Mouse (Mus musculus) lung, postnatal 10 days (tissue): Measurements from ENCODE around the gene Trpm5.

Experiments used
- DNase-seq: peaks from one replicate; pipeline ENCODE4 v3.0.0; 2021

Trpm5 gene

DNA sequence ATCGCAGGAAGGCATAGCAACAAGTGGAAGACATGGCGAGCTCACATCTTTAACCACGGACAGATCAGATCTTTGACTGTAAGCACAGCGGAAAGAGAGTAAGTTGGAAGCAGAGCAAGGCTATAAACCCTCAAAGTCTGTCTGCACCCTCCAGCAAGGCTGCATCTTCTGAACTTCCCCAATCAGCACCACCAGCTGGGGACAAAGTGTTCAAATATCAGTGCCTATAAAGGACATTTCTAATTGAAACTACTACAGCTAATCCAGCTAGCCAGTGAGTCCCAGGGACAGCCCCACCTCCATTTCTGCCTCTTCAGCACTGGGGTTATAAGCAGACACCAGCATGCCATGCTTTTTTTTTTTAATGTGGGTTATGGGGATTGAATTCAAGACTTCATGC is 57.1 kb downstream of the Trpm5 start:
- no peak for DNase-seq

DNA sequence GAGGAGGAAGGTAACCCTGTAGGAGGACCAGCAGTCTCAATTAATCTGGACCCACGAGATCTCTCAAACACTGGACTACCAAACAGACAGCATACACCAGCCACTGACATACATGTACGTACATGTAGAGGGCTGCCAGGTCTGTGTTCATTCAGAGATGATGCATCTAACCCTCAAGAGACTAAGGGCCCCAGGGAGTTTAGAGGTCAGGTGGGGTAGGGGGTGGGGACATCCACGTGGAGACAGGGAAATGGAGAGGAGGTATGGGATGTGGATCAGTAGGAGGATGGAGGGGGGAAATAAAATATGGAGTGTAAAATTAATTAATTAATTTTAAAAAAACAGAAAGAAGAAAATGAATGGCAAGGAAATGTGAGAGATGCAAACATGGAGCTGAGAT is 57.7 kb downstream of the Trpm5 start:
- no peak for DNase-seq

DNA sequence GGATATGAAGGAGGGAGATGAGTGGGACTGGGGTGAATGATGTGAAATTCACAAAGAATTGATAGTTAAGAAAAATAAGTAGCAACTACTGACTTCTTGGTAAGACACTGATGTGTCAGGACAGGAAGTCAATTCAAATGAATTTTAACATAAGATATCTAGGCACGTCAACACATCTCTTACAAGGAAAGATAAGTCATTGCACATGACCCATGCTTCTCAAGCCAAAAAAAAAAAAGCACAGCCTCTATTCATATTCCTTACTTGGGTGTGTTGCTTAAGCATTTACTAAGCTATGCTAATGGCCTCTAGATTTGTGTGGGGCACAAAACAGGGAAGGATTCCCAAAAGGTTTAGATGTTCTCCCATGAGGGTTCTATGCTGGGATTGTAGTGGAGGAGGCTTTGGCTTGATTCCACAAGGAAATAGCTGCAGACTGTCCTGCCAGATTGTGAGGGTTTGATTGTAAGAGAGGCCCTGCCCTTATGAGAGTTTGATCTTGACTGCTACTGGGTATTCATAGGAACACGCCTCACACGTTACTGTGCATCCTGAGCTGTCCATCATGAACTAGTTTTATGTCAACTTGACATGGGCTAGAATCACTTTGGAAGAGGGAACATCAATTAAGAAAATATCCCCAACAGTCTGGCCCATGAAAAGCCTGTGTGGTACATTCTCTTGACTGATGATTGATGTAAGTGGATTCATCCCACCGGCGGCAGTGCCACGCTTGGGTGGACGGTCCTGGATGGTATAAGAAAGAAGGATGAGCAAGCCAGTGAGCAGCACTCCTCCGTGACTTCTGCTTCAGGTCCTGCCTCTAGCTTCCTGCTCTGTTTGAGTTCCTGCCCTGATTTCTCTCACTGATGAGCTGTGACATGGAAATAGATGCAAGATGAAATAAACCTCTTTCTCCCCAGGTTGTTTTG is 59.7 kb downstream of the Trpm5 start:
- no peak for DNase-seq

DNA sequence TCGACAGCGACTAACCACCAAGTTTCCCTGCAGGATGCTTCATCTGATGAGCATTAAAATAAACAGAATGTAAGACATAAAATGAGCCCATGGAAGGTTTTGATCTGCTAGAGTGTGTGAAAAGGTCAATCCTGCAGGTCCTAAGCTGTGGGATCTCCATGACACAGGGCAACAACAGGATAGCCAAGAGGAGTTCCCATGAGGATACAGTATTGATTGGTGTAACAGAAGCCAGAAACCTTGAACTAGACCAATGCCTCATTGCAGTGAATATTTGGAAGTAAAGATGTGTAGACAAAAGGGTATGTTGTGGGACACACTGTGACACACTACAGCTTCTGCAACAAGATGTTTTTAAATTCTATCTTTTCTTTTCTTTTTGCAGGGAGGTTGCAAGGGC is 60.3 kb downstream of the Trpm5 start:
- DNase-seq: no peak

DNA sequence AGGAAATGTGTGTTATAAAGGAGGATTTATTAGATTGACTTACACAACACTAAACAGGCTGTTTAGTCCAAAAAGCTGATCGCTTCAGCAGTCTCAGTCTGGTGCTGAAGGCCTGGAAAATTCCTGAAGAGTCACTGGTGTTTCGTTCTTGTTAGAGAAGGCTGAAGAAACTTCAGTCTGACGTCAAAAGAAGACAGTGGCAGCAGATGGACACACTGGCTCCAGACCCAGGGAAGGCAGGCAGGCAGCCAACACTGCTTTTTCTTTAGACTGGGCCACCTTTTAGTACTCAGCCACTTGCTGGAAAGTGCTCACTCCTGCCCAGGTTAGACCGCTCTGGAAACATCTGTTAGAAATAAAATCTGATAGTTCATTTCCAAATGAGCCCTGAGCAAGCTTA is 60.9 kb downstream of the Trpm5 start:
- peak; percentile 59 for DNase-seq

DNA sequence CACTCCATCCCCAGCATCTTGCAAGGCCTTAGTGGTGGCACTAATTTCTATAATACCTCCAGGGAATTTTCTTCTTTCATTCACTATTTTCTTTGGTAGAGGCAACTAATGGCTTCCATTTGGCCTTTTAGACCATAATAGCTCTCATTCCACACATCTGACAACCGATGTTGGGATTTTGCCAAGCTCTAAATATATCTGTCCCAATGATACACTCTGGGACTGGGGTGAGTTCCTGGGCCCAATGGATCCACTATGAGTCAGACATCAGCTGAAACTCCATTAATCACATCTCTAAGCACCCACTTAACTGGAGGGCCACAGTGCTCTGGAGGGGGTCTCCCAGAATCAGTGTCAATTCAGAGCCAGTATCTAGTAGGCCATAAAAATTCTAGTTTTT is 62.6 kb downstream of the Trpm5 start:
- DNase-seq: no peak

DNA sequence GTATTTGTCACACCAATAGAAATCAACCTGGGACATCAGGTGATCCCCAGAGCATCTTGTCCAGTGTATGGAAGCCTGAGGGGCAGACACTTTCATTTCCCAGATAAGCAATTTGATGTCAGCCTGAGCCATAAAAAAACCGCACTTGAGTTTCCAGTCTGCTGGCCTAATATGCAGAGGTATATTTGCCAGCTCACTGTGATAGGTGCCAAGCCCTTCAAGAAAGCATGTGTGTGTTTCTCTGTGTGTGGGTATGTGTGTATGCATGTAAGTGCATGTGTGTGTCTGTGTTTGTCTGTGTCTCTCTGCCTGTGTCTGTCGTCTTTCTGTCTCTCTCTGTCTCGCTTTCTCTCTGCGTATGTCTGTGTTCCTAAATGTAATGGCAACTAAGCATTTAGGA is 67.2 kb downstream of the Trpm5 start:
- no peak for DNase-seq

DNA sequence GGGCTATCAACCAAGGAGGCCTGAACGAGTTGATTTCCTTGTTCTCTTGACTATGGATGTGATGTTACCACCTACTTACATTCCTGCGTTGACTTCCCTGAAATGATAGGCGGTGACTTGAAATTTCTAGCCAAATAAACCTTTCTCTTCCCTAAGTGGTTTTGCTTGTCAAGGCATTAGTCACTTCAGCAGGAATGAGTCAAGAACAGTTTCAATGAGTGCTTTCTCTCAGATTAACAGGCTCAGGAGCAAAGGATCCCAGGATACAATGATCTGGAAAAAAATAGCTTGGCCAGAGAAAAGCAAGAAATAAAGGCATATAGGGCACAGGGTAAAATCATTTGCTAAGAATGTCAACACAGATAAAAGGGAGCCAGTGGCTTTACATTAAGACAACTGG is 68.9 kb downstream of the Trpm5 start:
- DNase-seq: no peak

DNA sequence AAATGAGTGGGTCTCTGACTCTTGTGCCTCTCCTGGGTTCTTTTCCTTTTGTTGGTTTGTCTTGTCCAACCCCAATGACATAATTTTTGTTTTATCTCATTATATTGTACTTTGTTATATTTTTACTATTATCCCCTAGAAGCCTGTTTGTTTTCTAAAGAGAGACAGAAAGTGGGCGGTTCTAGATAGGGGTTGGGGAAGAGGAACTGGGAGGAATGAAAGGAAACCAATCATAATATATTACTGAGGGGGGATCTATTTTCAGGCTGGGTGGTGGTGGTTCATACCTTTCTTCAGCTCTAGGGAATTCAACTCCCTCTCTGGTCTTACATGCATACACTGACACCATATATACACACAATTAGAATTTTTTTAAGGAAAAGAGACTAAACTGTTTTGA is 70.1 kb downstream of the Trpm5 start:
- DNase-seq: no peak

DNA sequence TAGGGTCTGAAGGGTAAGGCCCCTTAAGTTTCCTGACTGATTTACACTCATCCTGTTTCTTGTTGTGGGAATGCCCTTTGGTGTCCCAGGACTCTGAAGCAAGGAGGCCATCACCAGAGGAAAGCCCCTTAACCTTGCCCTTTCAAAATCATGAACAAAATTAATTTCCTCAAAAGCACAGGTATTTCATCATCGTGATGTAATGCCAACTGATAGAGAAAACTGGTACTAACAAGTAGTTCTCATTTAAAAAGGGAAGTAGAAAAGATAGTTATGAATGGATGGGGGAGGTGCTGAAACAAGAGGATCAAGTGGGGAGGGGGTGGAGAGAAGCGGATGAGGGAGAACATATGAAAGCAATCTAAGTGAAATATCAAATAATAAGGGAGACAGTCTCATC is 70.9 kb downstream of the Trpm5 start:
- DNase-seq: no peak

DNA sequence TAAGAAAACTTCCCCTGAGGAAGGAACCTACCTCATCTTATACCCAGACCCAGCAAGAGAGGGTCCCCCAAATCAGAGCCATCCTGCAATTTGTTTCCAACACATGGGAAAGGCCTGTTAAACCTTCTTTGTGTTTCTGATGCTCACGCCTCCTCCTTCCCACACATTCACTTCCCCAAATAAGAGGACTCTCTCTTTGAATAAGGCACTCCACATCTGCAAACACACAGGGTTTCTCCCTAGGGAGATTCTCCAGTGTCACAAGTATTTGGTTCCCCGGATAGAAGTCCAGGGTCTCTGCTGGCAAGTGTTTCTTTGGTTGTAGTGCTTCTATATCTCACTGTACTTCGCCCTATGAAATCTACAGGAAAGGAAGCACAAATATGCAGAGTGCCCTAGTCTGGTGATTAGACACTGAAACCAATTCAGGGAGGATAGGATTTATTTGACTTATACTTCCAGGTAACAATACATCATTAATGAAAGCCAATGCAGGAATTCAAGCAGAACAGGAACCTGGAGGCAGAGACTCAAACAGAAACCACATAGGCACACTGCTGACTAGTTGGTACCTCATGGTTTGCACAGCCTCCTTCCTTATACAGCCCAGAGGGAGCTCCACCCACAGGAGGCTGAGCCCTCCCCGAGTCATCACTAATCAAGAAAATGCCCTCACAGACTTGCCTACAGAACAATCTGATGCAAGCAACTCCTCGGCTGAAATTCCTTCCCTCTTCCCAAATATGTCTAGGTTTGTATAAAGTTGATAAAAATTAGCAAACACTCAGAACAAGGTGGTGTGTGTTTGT is 72.9 kb downstream of the Trpm5 start:
- no peak for DNase-seq

DNA sequence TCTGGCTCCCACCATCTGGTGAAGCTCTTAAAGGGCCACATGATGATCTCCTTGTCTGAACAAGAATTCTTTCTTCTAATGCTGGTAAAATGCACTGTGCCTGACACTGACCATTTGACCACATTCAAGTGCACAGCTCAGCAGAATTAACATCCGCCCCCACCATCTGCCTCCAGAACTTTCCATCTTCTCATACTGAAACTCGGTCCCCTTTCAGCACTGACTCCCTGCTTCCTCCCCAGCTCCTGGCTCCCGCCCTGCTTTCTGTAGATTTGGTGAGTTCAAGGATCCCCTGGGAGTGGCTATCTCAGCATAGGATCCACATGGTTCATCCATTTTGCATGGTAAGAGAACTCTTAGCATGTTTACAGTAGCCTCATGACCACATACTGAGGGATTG is 73.7 kb downstream of the Trpm5 start:
- no peak for DNase-seq

DNA sequence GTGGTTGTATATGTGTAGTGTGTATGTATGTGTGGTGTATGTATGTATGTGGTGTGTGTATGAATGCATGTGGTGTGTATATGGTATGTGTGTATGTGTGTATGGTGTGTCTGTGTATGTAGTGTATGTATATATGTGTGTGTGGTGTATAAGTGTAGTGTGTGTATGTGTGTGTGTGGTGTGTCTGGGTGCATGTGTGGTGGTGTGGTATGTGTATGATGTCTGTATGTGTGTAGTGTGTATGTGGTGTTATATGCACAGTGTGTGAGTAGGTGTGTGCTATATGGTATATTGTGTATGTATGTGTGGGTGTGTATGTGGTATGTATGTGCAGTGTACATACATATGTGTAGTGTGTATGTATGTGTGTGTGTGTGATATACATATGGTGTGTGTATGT is 74.4 kb downstream of the Trpm5 start:
- no peak for DNase-seq
